Mouse (Mus musculus) layer of hippocampus, postnatal 25 days (tissue): ENCODE measurements around the gene Erbin. TPM values are rescaled to one million over a fixed set of nuclear protein-coding genes. Genes with fewer than 3 reads are reported as not detected.

Source experiments
- DNase-seq, 2 experiments: peaks; one replicate each; pipeline ENCODE4 v3.0.0; 2022; ENCODE audit warnings: mixed read lengths in 2 of 2, low spot score in 1 of 2; ENCODE audit errors: extremely low spot score in 1 of 2
- total RNA-seq, 2 experiments: library from RNA; stranded (reverse); gene quantifications; 2 replicates each; pipeline ENCODE4 v1.2.3; 2021

The Erbin gene
- total RNA-seq = 10 to 100 TPM; 39.7 to 40.9 TPM

GRCm38 (mm10) chr13:103920261-103920932 is at the start of gene Erbin:
Gene Erbin, minus strand, starts transcription at chr13:103920514.
- DNase-seq = peak; percentile 36 to 50

GRCm38 (mm10) chr13:103969912-103970311 is 49.6 kb upstream of the Erbin start:
- no peak for DNase-seq

GRCm38 (mm10) chr13:103967987-103968386 is 47.7 kb upstream of the Erbin start:
- DNase-seq = no peak

- no peak for DNase-seq
Measured at GRCm38 (mm10) chr13:103966696-103967215, 46.4 kb upstream of the Erbin start.

GRCm38 (mm10) chr13:103965187-103965586 is 44.9 kb upstream of the Erbin start:
- no peak for DNase-seq

GRCm38 (mm10) chr13:103963094-103963493 is 42.8 kb upstream of the Erbin start:
- no peak for DNase-seq

GRCm38 (mm10) chr13:103959841-103960240 is 39.5 kb upstream of the Erbin start:
- DNase-seq = no peak

- DNase-seq = no peak
Measured at GRCm38 (mm10) chr13:103958607-103959123, 38.4 kb upstream of the Erbin start.

GRCm38 (mm10) chr13:103957175-103957940 is 37.0 kb upstream of the Erbin start:
- DNase-seq = no peak

GRCm38 (mm10) chr13:103955652-103956051 is 35.3 kb upstream of the Erbin start:
- DNase-seq = no peak

GRCm38 (mm10) chr13:103951393-103951792 is 31.1 kb upstream of the Erbin start:
- DNase-seq = no peak

GRCm38 (mm10) chr13:103940796-103941195 is 20.5 kb upstream of the Erbin start:
- no peak for DNase-seq

GRCm38 (mm10) chr13:103924586-103924985 is 4.3 kb upstream of the Erbin start:
- no peak for DNase-seq

- DNase-seq = no peak
Measured at GRCm38 (mm10) chr13:103923402-103924065, 3.2 kb upstream of the Erbin start.

- DNase-seq = no peak
Measured at GRCm38 (mm10) chr13:103921831-103922380, 1.6 kb upstream of the Erbin start.

- DNase-seq = peak; percentile 62 to 67
Measured at GRCm38 (mm10) chr13:103920933-103921830, 868 bp upstream of the Erbin start.

- no peak for DNase-seq
Measured at GRCm38 (mm10) chr13:103919956-103920260, 406 bp downstream of the Erbin start.

GRCm38 (mm10) chr13:103919234-103919955 is 919 bp downstream of the Erbin start:
- peak; percentile 9 to 15 for DNase-seq

GRCm38 (mm10) chr13:103918432-103918831 is 1.9 kb downstream of the Erbin start:
- no peak for DNase-seq
